Mouse (Mus musculus): ENCODE measurements around the gene Sox10. TPM values are rescaled to one million over a fixed set of nuclear protein-coding genes. Genes with fewer than 3 reads are reported as not detected.

Gene Sox10
- total and polyA plus RNA-seq, 2 experiments = not detected

GRCm38 (mm10) chr15:79202575-79202974, 37.5 kb upstream of the Sox10 start:
- Histone ChIP-seq H3K27ac (replicated peaks; ENCODE audit: insufficient read depth, low read depth, low read length) (no peak overlapping the region), H3K4me3 (ENCODE audit: insufficient read depth, low read depth, low read length) (no peak overlapping the region), H3K9ac (ENCODE audit: low read depth, low read length) (no peak overlapping the region), H3K79me2 (ENCODE audit: control insufficient read depth, insufficient read depth, low read length) (no peaks in the 10 kb centered on the region), H3K36me3 (ENCODE audit: control insufficient read depth, insufficient read depth, low read length) (no peaks in the 10 kb centered on the region), H3K27me3 (ENCODE audit: control insufficient read depth, insufficient read depth, low read length) (no peaks in the 10 kb centered on the region), H3K4me1 (ENCODE audit: control insufficient read depth, insufficient read depth, low read length) (no peaks in the 10 kb centered on the region)
- TF ChIP-seq POLR2A (IDR thresholded peaks at IDR 0.05; ENCODE audit: extremely low read depth, insufficient read depth, low read length) (no peak), CTCF (IDR thresholded peaks at IDR 0.05; ENCODE audit: low read depth, low read length) (no peak)
- 60% methylated on average over 10 of the region's 10 CpGs for WGBS
- DNase-seq (ENCODE audit: extremely low read depth, low read depth, low spot score) = no peak

GRCm38 (mm10) chr15:79201491-79202150, 36.6 kb upstream of the Sox10 start:
- no peak overlapping the region for H3K9ac ChIP-seq (ENCODE audit: low read depth, low read length)
- no peak overlapping the region for H3K4me3 ChIP-seq (ENCODE audit: insufficient read depth, low read depth, low read length)
- no peak for DNase-seq (ENCODE audit: extremely low read depth, low read depth, low spot score)
- H3K27ac ChIP-seq (replicated peaks; ENCODE audit: insufficient read depth, low read depth, low read length) = no peak overlapping the region
- no peaks in the 10 kb centered on the region for H3K79me2 ChIP-seq (ENCODE audit: control insufficient read depth, insufficient read depth, low read length)
- no peaks in the 10 kb centered on the region for H3K27me3 ChIP-seq (ENCODE audit: control insufficient read depth, insufficient read depth, low read length)
- no peaks in the 10 kb centered on the region for H3K4me1 ChIP-seq (ENCODE audit: control insufficient read depth, insufficient read depth, low read length)
- WGBS = 57% methylated on average over 13 of the region's 13 CpGs
- no peaks in the 10 kb centered on the region for H3K36me3 ChIP-seq (ENCODE audit: control insufficient read depth, insufficient read depth, low read length)
- TF ChIP-seq POLR2A (IDR thresholded peaks at IDR 0.05; ENCODE audit: extremely low read depth, insufficient read depth, low read length) (no peak), CTCF (IDR thresholded peaks at IDR 0.05; ENCODE audit: low read depth, low read length) (no peak)

GRCm38 (mm10) chr15:79199390-79199976, 34.4 kb upstream of the Sox10 start:
- no peaks in the 10 kb centered on the region for H3K4me1 ChIP-seq (ENCODE audit: control insufficient read depth, insufficient read depth, low read length)
- no peak overlapping the region for H3K27ac ChIP-seq (replicated peaks; ENCODE audit: insufficient read depth, low read depth, low read length)
- H3K27me3 ChIP-seq (ENCODE audit: control insufficient read depth, insufficient read depth, low read length) = no peaks in the 10 kb centered on the region
- no peak overlapping the region for H3K4me3 ChIP-seq (ENCODE audit: insufficient read depth, low read depth, low read length)
- no peak for DNase-seq (ENCODE audit: extremely low read depth, low read depth, low spot score)
- no peak overlapping the region for H3K9ac ChIP-seq (ENCODE audit: low read depth, low read length)
- TF ChIP-seq CTCF (IDR thresholded peaks at IDR 0.05; ENCODE audit: low read depth, low read length) (no peak), POLR2A (IDR thresholded peaks at IDR 0.05; ENCODE audit: extremely low read depth, insufficient read depth, low read length) (no peak)
- no peaks in the 10 kb centered on the region for H3K79me2 ChIP-seq (ENCODE audit: control insufficient read depth, insufficient read depth, low read length)
- H3K36me3 ChIP-seq (ENCODE audit: control insufficient read depth, insufficient read depth, low read length) = no peaks in the 10 kb centered on the region
- WGBS = 94% methylated on average over 12 of the region's 12 CpGs

- Histone ChIP-seq H3K9ac (ENCODE audit: low read depth, low read length) (no peak overlapping the region), H3K79me2 (ENCODE audit: control insufficient read depth, insufficient read depth, low read length) (no peaks in the 10 kb centered on the region), H3K27ac (replicated peaks; ENCODE audit: insufficient read depth, low read depth, low read length) (no peak overlapping the region), H3K4me1 (ENCODE audit: control insufficient read depth, insufficient read depth, low read length) (no peaks in the 10 kb centered on the region), H3K4me3 (ENCODE audit: insufficient read depth, low read depth, low read length) (no peak overlapping the region), H3K27me3 (ENCODE audit: control insufficient read depth, insufficient read depth, low read length) (no peaks in the 10 kb centered on the region), H3K36me3 (ENCODE audit: control insufficient read depth, insufficient read depth, low read length) (no peaks in the 10 kb centered on the region)
- TF ChIP-seq POLR2A (IDR thresholded peaks at IDR 0.05; ENCODE audit: extremely low read depth, insufficient read depth, low read length) (no peak), CTCF (IDR thresholded peaks at IDR 0.05; ENCODE audit: low read depth, low read length) (no peak)
- 68% methylated on average over 8 of the region's 8 CpGs for WGBS
- DNase-seq (ENCODE audit: extremely low read depth, low read depth, low spot score) = no peak
Observed at GRCm38 (mm10) chr15:79195492-79195891, 30.5 kb upstream of the Sox10 start.

GRCm38 (mm10) chr15:79194946-79195345, 29.9 kb upstream of the Sox10 start:
- no peaks in the 10 kb centered on the region for H3K4me1 ChIP-seq (ENCODE audit: control insufficient read depth, insufficient read depth, low read length)
- no peak overlapping the region for H3K27ac ChIP-seq (replicated peaks; ENCODE audit: insufficient read depth, low read depth, low read length)
- WGBS = 72% methylated on average over 2 of the region's 2 CpGs
- no peak for DNase-seq (ENCODE audit: extremely low read depth, low read depth, low spot score)
- H3K36me3 ChIP-seq (ENCODE audit: control insufficient read depth, insufficient read depth, low read length) = no peaks in the 10 kb centered on the region
- no peak overlapping the region for H3K9ac ChIP-seq (ENCODE audit: low read depth, low read length)
- no peak overlapping the region for H3K4me3 ChIP-seq (ENCODE audit: insufficient read depth, low read depth, low read length)
- no peaks in the 10 kb centered on the region for H3K79me2 ChIP-seq (ENCODE audit: control insufficient read depth, insufficient read depth, low read length)
- no peaks in the 10 kb centered on the region for H3K27me3 ChIP-seq (ENCODE audit: control insufficient read depth, insufficient read depth, low read length)
- no peak for TF ChIP-seq CTCF (IDR thresholded peaks at IDR 0.05; ENCODE audit: low read depth, low read length)
- no peak for TF ChIP-seq POLR2A (IDR thresholded peaks at IDR 0.05; ENCODE audit: extremely low read depth, insufficient read depth, low read length)

GRCm38 (mm10) chr15:79194048-79194447, 29.0 kb upstream of the Sox10 start:
- no peak overlapping the region for H3K27ac ChIP-seq (replicated peaks; ENCODE audit: insufficient read depth, low read depth, low read length)
- no peak overlapping the region for H3K4me3 ChIP-seq (ENCODE audit: insufficient read depth, low read depth, low read length)
- no peaks in the 10 kb centered on the region for H3K79me2 ChIP-seq (ENCODE audit: control insufficient read depth, insufficient read depth, low read length)
- no peaks in the 10 kb centered on the region for H3K4me1 ChIP-seq (ENCODE audit: control insufficient read depth, insufficient read depth, low read length)
- no peak for DNase-seq (ENCODE audit: extremely low read depth, low read depth, low spot score)
- 86% methylated on average over 9 of the region's 9 CpGs for WGBS
- TF ChIP-seq POLR2A (IDR thresholded peaks at IDR 0.05; ENCODE audit: extremely low read depth, insufficient read depth, low read length) = no peak
- TF ChIP-seq CTCF (IDR thresholded peaks at IDR 0.05; ENCODE audit: low read depth, low read length) = no peak
- no peaks in the 10 kb centered on the region for H3K27me3 ChIP-seq (ENCODE audit: control insufficient read depth, insufficient read depth, low read length)
- no peak overlapping the region for H3K9ac ChIP-seq (ENCODE audit: low read depth, low read length)
- H3K36me3 ChIP-seq (ENCODE audit: control insufficient read depth, insufficient read depth, low read length) = no peaks in the 10 kb centered on the region

Data from liver, adult 2 months (tissue).